Mouse (Mus musculus) liver, adult 2 months (tissue): ENCODE results near the gene Park7.

Source experiments
- CTCF ChIP-seq: fragments of 200-500 bp; IDR thresholded peaks from 2 replicates; pipeline ENCODE4 v1.5.1; 2011; ENCODE audit warnings: low read depth, low read length, control low read depth
- POLR2A ChIP-seq: fragments of 200-500 bp; IDR thresholded peaks from 2 replicates; pipeline ENCODE4 v1.6.1; 2011; ENCODE audit warnings: low read length, control low read depth; ENCODE audit not compliant: insufficient read depth; ENCODE audit errors: extremely low read depth

GRCm38 (mm10) chr4:150921206-150921605, 7.0 kb upstream of the Park7 start:
- TF ChIP-seq POLR2A, result no peak
- TF ChIP-seq CTCF, result no peak
